Mouse (Mus musculus): ENCODE measurements around the gene Rasd1. TPM values are rescaled to one million over a fixed set of nuclear protein-coding genes. Genes with fewer than 3 reads are reported as not detected.
"Not testable (repeated sequence)": the region's sequence is repeated elsewhere in the genome, so short reads cannot be mapped to it uniquely, and the experiment has no call there.

Rasd1 gene
- polyA plus RNA-seq, 1 experiment = 86.8 TPM

DNA sequence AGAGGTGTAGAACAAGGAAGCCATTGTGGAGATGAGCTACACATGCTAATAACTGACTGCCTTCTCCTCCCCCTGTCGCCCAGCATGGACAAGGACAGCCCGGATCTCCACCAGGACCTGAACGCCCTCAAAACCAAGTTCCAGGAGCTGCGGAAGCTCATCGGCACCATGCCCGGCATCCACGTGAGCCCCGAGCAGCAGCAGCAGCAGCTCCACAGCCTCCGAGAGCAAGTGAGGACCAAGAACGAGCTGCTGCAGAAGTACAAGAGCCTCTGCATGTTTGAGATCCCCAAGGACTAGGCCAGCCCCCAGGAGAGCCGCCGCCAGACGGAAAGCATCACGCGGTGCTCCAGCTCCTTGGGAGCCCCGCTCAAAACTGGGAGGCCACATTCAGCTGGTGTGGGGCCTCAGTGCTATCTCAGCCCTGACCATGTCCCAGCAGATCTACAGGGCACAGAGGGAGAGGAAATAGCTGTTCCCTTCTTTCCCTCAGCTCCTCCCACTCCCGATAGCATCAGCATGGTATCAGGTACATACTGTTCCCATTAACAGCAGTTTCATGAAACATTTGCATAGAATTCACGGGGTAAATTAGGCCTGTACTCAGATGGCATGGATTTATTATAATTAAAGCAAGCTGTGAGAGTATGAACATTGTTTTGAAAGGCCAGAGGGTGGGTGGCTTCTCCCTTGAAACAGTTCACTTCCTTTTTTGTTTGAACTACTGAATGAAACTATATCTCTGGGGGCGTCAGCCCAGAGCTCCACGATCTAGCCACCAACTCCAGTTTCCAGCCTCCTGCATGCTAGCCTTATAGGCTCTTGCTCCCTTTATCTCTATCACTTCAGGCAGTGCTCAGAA is 4.0 kb downstream of the Rasd1 start:
- no peak for DNase-seq (ENCODE audit: low read depth)

DNA sequence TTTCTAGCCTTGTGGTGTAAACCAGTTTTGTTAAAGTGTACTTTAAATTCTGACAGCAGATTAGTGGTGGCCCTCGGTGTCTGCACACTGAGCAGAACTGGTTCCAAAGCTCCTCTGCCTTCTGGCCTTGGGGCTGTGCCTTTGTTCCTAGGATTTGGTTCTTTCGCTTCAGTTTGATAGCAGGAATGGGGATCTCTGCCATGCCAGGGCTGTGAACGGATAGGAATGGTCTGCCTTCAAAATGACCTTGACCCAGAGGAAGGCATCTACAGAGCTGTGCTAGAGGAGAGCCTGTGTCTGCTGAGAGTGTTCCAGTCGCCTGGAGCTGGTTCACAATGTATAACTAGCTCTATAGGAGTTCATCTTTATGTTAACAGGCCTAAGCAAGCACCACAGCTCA is 5.3 kb downstream of the Rasd1 start:
- no peak for DNase-seq (ENCODE audit: low read depth)

DNA sequence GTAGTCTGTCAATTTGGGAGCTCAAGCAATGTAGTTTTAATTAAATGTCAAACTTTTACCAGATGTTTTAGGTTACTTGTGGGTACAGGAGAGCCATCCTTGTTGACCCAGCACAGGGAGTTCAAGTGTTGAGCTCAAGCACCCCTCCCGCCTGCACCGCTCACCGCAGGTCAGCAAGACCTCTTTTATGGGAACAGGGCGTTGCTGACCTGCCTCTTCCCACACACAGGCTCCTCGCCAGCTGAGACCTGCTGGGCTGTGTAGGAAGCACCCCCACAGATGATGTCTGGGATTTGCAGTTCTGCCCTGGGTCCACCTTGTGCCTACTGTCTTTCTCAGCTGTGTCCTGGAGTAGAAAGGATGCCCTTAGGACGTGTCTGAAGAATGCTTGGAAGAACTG is 8.0 kb downstream of the Rasd1 start:
- DNase-seq (ENCODE audit: low read depth) = no peak

- DNase-seq (ENCODE audit: low read depth) = no peak
Observed at GRCm38 (mm10) chr11:59952892-59953291, 11.9 kb downstream of the Rasd1 start.

GRCm38 (mm10) chr11:59948401-59948767 is 16.4 kb downstream of the Rasd1 start:
- DNase-seq (ENCODE audit: low read depth) = no peak

GRCm38 (mm10) chr11:59947752-59948400 is 16.9 kb downstream of the Rasd1 start, which contains the start of gene Med9:
Gene Med9 (plus strand): TSS chr11:59948206.
- DNase-seq (ENCODE audit: low read depth) = no peak

GRCm38 (mm10) chr11:59944855-59945254 is 19.9 kb downstream of the Rasd1 start:
- not testable (repeated sequence) for DNase-seq (ENCODE audit: low read depth)

GRCm38 (mm10) chr11:59941391-59941790 is 23.4 kb downstream of the Rasd1 start:
- no peak for DNase-seq (ENCODE audit: low read depth)

DNA sequence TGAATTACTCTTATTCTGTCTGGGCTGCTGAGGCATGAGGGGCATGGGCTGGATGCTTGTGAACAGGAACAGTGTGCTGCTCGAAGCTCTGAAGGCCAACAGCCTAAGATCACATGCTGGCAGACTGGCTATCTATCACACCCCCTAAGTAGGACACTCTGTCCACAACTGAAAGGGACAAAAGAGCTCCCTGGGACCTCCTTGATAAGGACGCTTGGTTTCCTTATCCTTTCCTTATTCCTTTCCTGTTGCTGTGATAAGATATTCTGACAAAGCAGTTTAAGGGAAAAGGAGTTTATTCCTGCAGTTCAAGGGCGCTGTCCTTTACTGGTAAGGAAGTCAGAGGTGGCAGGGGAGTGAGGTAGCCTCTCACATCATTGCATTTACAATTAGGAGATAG is 24.1 kb downstream of the Rasd1 start:
- DNase-seq (ENCODE audit: low read depth) = no peak

- DNase-seq (ENCODE audit: low read depth) = no peak
Observed at GRCm38 (mm10) chr11:59939821-59940220, 24.9 kb downstream of the Rasd1 start.

GRCm38 (mm10) chr11:59937615-59938014 is 27.1 kb downstream of the Rasd1 start:
- no peak for DNase-seq (ENCODE audit: low read depth)

- no peak for DNase-seq (ENCODE audit: low read depth)
Observed at GRCm38 (mm10) chr11:59937023-59937422, 27.7 kb downstream of the Rasd1 start.

DNA sequence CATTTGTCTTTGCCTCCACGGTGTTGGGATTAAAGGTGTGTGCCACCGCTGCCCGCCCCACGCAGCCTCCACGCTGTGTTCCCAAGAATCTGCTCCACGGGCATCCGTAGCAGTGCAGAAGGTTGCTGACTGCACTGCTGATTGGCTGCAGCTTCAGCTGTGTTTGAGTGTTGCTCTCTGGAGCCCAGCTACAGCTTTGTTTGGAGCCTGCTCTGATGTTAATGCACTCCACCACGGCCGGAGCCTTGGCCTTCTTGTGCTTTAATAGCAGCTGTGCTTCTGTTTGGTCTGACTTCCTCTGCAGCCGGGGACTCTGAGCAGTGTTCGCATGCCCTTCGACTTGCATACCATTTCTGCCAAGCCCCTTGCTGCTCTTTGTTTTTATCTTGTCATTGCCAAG is 30.8 kb downstream of the Rasd1 start:
- no peak for DNase-seq (ENCODE audit: low read depth)

DNA sequence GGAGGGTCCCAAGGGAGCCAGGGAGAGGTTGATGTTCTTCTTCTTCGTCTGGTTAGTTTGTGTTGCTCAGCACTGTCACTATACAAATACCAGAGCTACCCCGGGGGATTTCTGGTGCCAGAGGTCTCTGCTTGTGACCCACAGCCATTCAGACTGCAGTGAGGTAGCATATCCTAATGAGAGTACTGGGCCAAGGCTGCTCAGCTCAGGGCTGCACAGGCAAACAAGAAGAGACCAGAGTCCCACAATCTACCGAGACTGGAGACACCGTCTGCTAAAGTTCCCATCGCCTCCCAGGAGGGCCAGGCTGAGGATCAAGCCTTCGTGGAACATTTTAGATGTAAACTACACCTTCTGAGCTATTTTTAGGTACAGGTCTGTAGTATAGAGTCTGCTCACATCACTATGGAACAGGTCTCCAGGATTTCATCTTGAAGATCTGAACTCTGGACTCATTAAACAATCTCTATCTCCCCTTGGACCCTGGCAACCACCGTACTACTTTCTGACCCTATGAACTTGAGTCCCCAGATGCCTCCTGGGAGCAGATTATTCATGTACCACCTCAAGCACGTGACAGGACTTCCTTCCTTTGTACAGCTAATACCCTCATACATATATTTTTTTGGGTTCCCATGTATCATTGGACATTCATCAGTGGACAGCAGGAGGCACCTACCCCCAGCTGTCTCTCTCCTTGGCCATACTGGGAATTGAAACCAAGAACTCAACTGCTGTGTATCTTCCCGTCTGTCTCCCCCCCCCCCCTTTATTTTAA is 32.0 kb downstream of the Rasd1 start:
- no peak for DNase-seq (ENCODE audit: low read depth)

- DNase-seq (ENCODE audit: low read depth) = no peak
Observed at GRCm38 (mm10) chr11:59930031-59930430, 34.7 kb downstream of the Rasd1 start.

DNA sequence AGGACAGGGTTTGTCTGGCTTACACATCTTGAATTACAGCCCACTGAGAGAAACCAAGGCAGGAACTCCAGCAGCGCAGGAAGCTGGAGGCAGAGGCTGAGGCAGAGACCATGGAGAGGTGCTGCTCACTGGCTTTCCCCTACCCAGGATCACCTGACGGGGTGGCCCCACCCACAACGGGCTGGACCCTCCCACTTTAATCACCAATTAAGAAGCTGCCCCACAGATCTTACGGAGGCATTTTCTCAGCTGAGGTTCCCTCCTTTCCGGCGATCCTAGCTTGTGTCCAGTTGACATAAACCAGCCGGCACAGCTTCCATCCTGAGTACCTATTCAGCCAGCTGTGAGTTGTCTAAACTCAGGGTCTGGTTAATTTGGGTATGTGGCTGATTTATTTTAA is 43.5 kb downstream of the Rasd1 start:
- DNase-seq (ENCODE audit: low read depth) = no peak

GRCm38 (mm10) chr11:59920331-59920730 is 44.4 kb downstream of the Rasd1 start:
- no peak for DNase-seq (ENCODE audit: low read depth)

DNA sequence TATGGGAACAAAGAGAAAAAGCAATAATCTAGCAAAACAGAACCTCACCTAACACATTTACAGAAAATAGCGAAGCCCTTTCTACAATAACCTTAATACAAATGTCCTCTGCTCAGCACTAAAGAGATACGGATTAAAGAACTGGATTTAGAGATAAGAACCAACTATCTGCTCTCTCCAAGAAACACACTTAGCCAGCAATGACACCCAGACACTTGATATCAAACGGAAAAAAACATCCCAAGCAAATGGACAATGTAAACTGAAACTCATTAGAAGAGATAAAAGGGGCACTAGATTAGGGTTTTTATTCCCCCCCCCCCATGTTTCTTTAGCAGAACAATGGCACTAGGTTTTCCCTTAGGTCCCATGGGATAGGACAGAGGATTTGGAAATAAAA is 45.3 kb downstream of the Rasd1 start:
- no peak for DNase-seq (ENCODE audit: low read depth)

DNA sequence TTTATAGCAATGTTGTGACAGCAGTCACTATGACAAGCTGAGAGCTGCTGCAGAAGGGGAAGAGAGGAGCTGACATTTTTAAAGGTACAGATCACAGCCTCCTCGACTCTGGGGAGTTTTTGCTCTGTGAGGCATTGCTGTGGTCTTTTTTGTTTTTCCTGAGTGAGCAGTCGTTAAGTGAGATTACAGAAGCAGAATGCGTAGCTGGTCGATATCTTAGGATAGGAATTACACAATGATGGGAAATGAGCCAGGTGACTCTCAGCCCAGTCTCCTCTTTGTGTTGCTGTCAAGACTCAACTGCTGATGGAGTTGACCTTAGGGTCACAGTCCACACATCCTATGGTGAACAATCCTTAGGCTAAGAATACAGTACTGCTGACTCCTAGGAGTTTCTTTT is 46.7 kb downstream of the Rasd1 start:
- DNase-seq (ENCODE audit: low read depth) = no peak

GRCm38 (mm10) chr11:59913702-59914101 is 51.0 kb downstream of the Rasd1 start:
- DNase-seq (ENCODE audit: low read depth) = no peak

All from gonadal fat pad, adult 2 months (tissue).